Mouse (Mus musculus): ENCODE measurements around the gene Scin. TPM values are rescaled to one million over a fixed set of nuclear protein-coding genes. Genes with fewer than 3 reads are reported as not detected.

The Scin gene
- polyA plus RNA-seq, 1 experiment from 2014 or later: 5.5 TPM

GRCm38 (mm10) chr12:40140706-40141105, 6.7 kb upstream of the Scin start:
- H3K4me2 ChIP-seq: no peak overlapping the region
- 72% methylated on average over 5 of the region's 5 CpGs for WGBS
- no peaks in the 10 kb centered on the region for H3K4me1 ChIP-seq
- H3K36me3 ChIP-seq: no peaks in the 10 kb centered on the region
- no peak overlapping the region for H3K27ac ChIP-seq
- H3K9ac ChIP-seq: no peak overlapping the region
- no peaks in the 10 kb centered on the region for H3K9me3 ChIP-seq
- no peak for ATAC-seq (ENCODE audit: insufficient number of reproducible peaks, insufficient read depth, low FRiP score, low TSS enrichment, low read depth)
- no peaks in the 10 kb centered on the region for H3K27me3 ChIP-seq
- H3K4me3 ChIP-seq: no peak overlapping the region

- no peaks in the 10 kb centered on the region for H3K9me3 ChIP-seq
- 90% methylated on average over 8 of the region's 8 CpGs for WGBS
- ATAC-seq (ENCODE audit: insufficient number of reproducible peaks, insufficient read depth, low FRiP score, low TSS enrichment, low read depth): no peak
- peaks cover under 1% of the 10 kb centered on the region for H3K27me3 ChIP-seq
- no peaks in the 10 kb centered on the region for H3K4me1 ChIP-seq
- no peak overlapping the region for H3K27ac ChIP-seq
- H3K9ac ChIP-seq: no peak overlapping the region
- H3K4me2 ChIP-seq: no peak overlapping the region
- no peaks in the 10 kb centered on the region for H3K36me3 ChIP-seq
- H3K4me3 ChIP-seq: no peak overlapping the region
Measured at GRCm38 (mm10) chr12:40139484-40140245, 5.6 kb upstream of the Scin start.

- H3K4me3 ChIP-seq: peak overlapping the region; percentile 49
- ATAC-seq (ENCODE audit: insufficient number of reproducible peaks, insufficient read depth, low FRiP score, low TSS enrichment, low read depth): no peak; the same call in 1 of the 2 replicates
- peaks cover 16% of the 10 kb centered on the region for H3K4me1 ChIP-seq
- H3K9me3 ChIP-seq: no peaks in the 10 kb centered on the region
- H3K4me2 ChIP-seq: peak overlapping the region; percentile 94
- H3K27ac ChIP-seq: no peak overlapping the region
- 41% methylated on average over 11 of the region's 11 CpGs for WGBS
- peaks cover 33% of the 10 kb centered on the region for H3K27me3 ChIP-seq
- H3K9ac ChIP-seq: no peak overlapping the region
- H3K36me3 ChIP-seq: no peaks in the 10 kb centered on the region
Measured at GRCm38 (mm10) chr12:40134529-40134928, 501 bp upstream of the Scin start.

GRCm38 (mm10) chr12:40133194-40133572, 845 bp downstream of the Scin start:
- H3K4me1 ChIP-seq: peaks cover 16% of the 10 kb centered on the region
- no peaks in the 10 kb centered on the region for H3K36me3 ChIP-seq
- H3K27ac ChIP-seq: no peak overlapping the region
- H3K27me3 ChIP-seq: peaks cover 33% of the 10 kb centered on the region
- H3K9me3 ChIP-seq: no peaks in the 10 kb centered on the region
- no peak for ATAC-seq (ENCODE audit: insufficient number of reproducible peaks, insufficient read depth, low FRiP score, low TSS enrichment, low read depth)
- peak overlapping the region; percentile 61; the same call in 1 of the 2 replicates for H3K9ac ChIP-seq
- H3K4me2 ChIP-seq: peak overlapping the region; percentile 94
- H3K4me3 ChIP-seq: peak overlapping the region; percentile 49
- WGBS: 11% methylated on average over 10 of the region's 10 CpGs

GRCm38 (mm10) chr12:40118872-40119271, 15.2 kb downstream of the Scin start:
- Histone ChIP-seq H3K4me2 (no peak overlapping the region), H3K27me3 (no peaks in the 10 kb centered on the region), H3K4me3 (no peak overlapping the region), H3K9me3 (no peaks in the 10 kb centered on the region), H3K4me1 (no peaks in the 10 kb centered on the region), H3K36me3 (no peaks in the 10 kb centered on the region), H3K9ac (no peak overlapping the region), H3K27ac (no peak overlapping the region)
- 77% methylated on average over 2 of the region's 2 CpGs for WGBS
- ATAC-seq (ENCODE audit: insufficient number of reproducible peaks, insufficient read depth, low FRiP score, low TSS enrichment, low read depth): no peak

- Histone ChIP-seq H3K9ac (no peak overlapping the region), H3K36me3 (no peaks in the 10 kb centered on the region), H3K4me1 (no peaks in the 10 kb centered on the region), H3K9me3 (no peaks in the 10 kb centered on the region), H3K27me3 (no peaks in the 10 kb centered on the region), H3K4me3 (no peak overlapping the region), H3K4me2 (no peak overlapping the region), H3K27ac (no peak overlapping the region)
- no peak for ATAC-seq (ENCODE audit: insufficient number of reproducible peaks, insufficient read depth, low FRiP score, low TSS enrichment, low read depth)
- 85% methylated on average over 6 of the region's 6 CpGs for WGBS
Measured at GRCm38 (mm10) chr12:40117045-40117444, 17.0 kb downstream of the Scin start.

- no peak for ATAC-seq (ENCODE audit: insufficient number of reproducible peaks, insufficient read depth, low FRiP score, low TSS enrichment, low read depth)
- Histone ChIP-seq H3K27ac (no peak overlapping the region), H3K36me3 (no peaks in the 10 kb centered on the region), H3K4me3 (no peak overlapping the region), H3K27me3 (no peaks in the 10 kb centered on the region), H3K9ac (no peak overlapping the region), H3K4me2 (no peak overlapping the region), H3K4me1 (no peaks in the 10 kb centered on the region), H3K9me3 (no peaks in the 10 kb centered on the region)
- 87% methylated on average over 5 of the region's 5 CpGs for WGBS
Measured at GRCm38 (mm10) chr12:40116214-40116613, 17.8 kb downstream of the Scin start.

- Histone ChIP-seq H3K9ac (no peak overlapping the region), H3K4me2 (no peak overlapping the region), H3K27me3 (no peaks in the 10 kb centered on the region), H3K36me3 (no peaks in the 10 kb centered on the region), H3K9me3 (no peaks in the 10 kb centered on the region), H3K27ac (no peak overlapping the region), H3K4me3 (no peak overlapping the region), H3K4me1 (no peaks in the 10 kb centered on the region)
- no peak for ATAC-seq (ENCODE audit: insufficient number of reproducible peaks, insufficient read depth, low FRiP score, low TSS enrichment, low read depth)
- WGBS: 91% methylated on average over 4 of the region's 4 CpGs
Measured at GRCm38 (mm10) chr12:40114883-40115282, 19.1 kb downstream of the Scin start.

GRCm38 (mm10) chr12:40114020-40114419, 20.0 kb downstream of the Scin start:
- Histone ChIP-seq H3K9ac (no peak overlapping the region), H3K4me1 (no peaks in the 10 kb centered on the region), H3K27ac (0 out of 2 replicates have a peak overlapping the region, but pooled peaks have one; percentile 28), H3K27me3 (no peaks in the 10 kb centered on the region), H3K9me3 (no peaks in the 10 kb centered on the region), H3K36me3 (no peaks in the 10 kb centered on the region), H3K4me2 (no peak overlapping the region), H3K4me3 (no peak overlapping the region)
- ATAC-seq (ENCODE audit: insufficient number of reproducible peaks, insufficient read depth, low FRiP score, low TSS enrichment, low read depth): no peak
- WGBS: 85% methylated on average over 3 of the region's 3 CpGs

- H3K4me3 ChIP-seq: no peak overlapping the region
- no peaks in the 10 kb centered on the region for H3K27me3 ChIP-seq
- peak overlapping the region; percentile 28; the same call in 1 of the 2 replicates for H3K27ac ChIP-seq
- ATAC-seq (ENCODE audit: insufficient number of reproducible peaks, insufficient read depth, low FRiP score, low TSS enrichment, low read depth): no peak
- H3K36me3 ChIP-seq: no peaks in the 10 kb centered on the region
- no peak overlapping the region for H3K9ac ChIP-seq
- no peaks in the 10 kb centered on the region for H3K4me1 ChIP-seq
- WGBS: 77% methylated on average over 2 of the region's 2 CpGs
- H3K4me2 ChIP-seq: no peak overlapping the region
- no peaks in the 10 kb centered on the region for H3K9me3 ChIP-seq
Measured at GRCm38 (mm10) chr12:40113605-40114004, 20.4 kb downstream of the Scin start.

- 80% methylated on average over 1 of the region's 1 CpGs for WGBS
- no peaks in the 10 kb centered on the region for H3K27me3 ChIP-seq
Measured at GRCm38 (mm10) chr12:40109227-40109626, 24.8 kb downstream of the Scin start.

GRCm38 (mm10) chr12:40108143-40108542, 25.9 kb downstream of the Scin start:
- ATAC-seq (ENCODE audit: insufficient number of reproducible peaks, insufficient read depth, low FRiP score, low TSS enrichment, low read depth): no peak
- Histone ChIP-seq H3K4me3 (no peak overlapping the region), H3K36me3 (no peaks in the 10 kb centered on the region), H3K27me3 (no peaks in the 10 kb centered on the region), H3K9me3 (no peaks in the 10 kb centered on the region), H3K4me1 (no peaks in the 10 kb centered on the region), H3K4me2 (no peak overlapping the region), H3K9ac (no peak overlapping the region), H3K27ac (no peak overlapping the region)
- 66% methylated on average over 2 of the region's 2 CpGs for WGBS

More at GRCm38 (mm10) chr12:40109227-40109626, 24.8 kb downstream of the Scin start:
- Histone ChIP-seq H3K27ac (no peak overlapping the region), H3K4me2 (no peak overlapping the region), H3K9ac (no peak overlapping the region), H3K4me3 (no peak overlapping the region), H3K36me3 (no peaks in the 10 kb centered on the region), H3K9me3 (no peaks in the 10 kb centered on the region), H3K4me1 (no peaks in the 10 kb centered on the region)
- no peak for ATAC-seq (ENCODE audit: insufficient number of reproducible peaks, insufficient read depth, low FRiP score, low TSS enrichment, low read depth)
